Mouse (Mus musculus): ENCODE results near the gene Armc2. TPM values are rescaled to one million over a fixed set of nuclear protein-coding genes. Genes with fewer than 3 reads are reported as not detected.

Armc2 gene
- total and polyA plus RNA-seq, 3 experiments = 0.34 to 0.99 (median 0.90) TPM

DNA sequence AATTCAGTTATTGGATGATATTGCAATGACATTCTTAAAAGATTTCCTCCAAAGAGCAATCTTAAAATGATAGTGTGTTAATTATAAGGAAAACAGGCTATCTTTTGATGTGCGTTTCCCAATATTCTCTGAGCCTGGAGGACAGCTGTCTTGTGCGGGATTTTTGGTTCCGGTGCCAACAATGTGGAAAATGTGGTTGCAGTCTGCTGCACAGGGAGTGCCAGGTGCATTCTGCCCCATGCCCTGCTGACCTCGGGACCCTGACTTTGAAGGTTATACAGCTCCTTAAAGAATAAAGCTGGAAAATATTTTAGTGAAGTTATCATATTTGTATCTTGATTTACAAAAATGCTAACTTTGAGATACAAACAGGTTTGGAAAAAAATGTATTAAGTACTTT, 110.3 kb downstream of the Armc2 start:
- no peak for DNase-seq (ENCODE audit: extremely low read depth)
- Histone ChIP-seq H3K27me3 (replicated peaks) (no peaks in the 10 kb centered on the region), H3K27ac (ENCODE audit: insufficient read depth, low read depth) (no peak overlapping the region), H3K4me3 (replicated peaks in 1 of 3; ENCODE audit: low read depth in 2 of 3, low read length in 2 of 3, poor library complexity in 1 of 3) (no peak overlapping the region), H3K36me3 (replicated peaks in 1 of 2; ENCODE audit: control insufficient read depth in 1 of 2, insufficient read depth in 1 of 2, low read length in 1 of 2) (peaks cover 15 to 61% of the 10 kb centered on the region in 2 experiments), H3K9ac (ENCODE audit: insufficient read depth, low read depth) (no peak overlapping the region), H3K9me3 (replicated peaks; ENCODE audit: low read length) (no peaks in the 10 kb centered on the region), H3K79me2 (replicated peaks; ENCODE audit: control insufficient read depth, extremely low read depth, insufficient read depth, poor library complexity, severe bottlenecking) (no peaks in the 10 kb centered on the region), H3K4me1 (ENCODE audit: control insufficient read depth in 1 of 2, insufficient read depth in 2 of 2) (peaks cover 2 to 36% of the 10 kb centered on the region in 2 experiments; a peak in 3 of 4 replicates), H3K4me2 (ENCODE audit: insufficient read depth, low read depth, poor library complexity, severe bottlenecking) (no peak overlapping the region)
- in situ Hi-C loops (cut with MboI; ENCODE audit: low pct_ligation_motif_present, low pct_unique_long_range_greater_than_20kb, low sequenced_read_pairs) = no loop called here
- TF ChIP-seq USF1 (IDR thresholded peaks at IDR 0.05; ENCODE audit: low read depth, low read length) = no peak
- dilution Hi-C loops (cut with MboI; ENCODE audit: extremely low pct_ligation_motif_present, extremely low pct_unique_long_range_greater_than_20kb, low sequenced_read_pairs) = no loop called here

DNA sequence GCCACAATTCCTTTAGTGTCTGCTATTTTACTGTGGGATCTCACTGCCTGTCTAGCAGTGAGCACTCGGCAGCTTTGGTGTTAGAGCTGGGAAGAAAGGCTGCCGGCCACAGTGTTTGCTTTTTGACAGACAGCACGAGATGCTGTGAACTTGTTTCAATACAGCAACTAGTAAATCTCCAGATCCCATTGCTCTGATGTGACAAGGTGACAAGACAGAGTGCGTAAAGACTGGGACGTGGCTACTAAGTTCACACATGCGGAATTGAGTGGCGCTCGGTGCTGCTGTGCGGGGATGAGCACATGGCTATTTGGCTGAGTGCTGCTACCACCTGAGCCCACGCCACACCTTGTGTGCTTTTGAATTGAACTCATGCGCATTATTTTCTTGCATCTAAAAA, 110.8 kb downstream of the Armc2 start:
- Histone ChIP-seq H3K4me1 (ENCODE audit: control insufficient read depth in 1 of 2, insufficient read depth in 2 of 2) (peaks cover 2 to 36% of the 10 kb centered on the region in 2 experiments; a peak in 3 of 4 replicates), H3K36me3 (replicated peaks in 1 of 2; ENCODE audit: control insufficient read depth in 1 of 2, insufficient read depth in 1 of 2, low read length in 1 of 2) (peaks cover 15 to 65% of the 10 kb centered on the region in 2 experiments), H3K4me2 (ENCODE audit: insufficient read depth, low read depth, poor library complexity, severe bottlenecking) (no peak overlapping the region), H3K9ac (ENCODE audit: insufficient read depth, low read depth) (no peak overlapping the region), H3K79me2 (replicated peaks; ENCODE audit: control insufficient read depth, extremely low read depth, insufficient read depth, poor library complexity, severe bottlenecking) (no peaks in the 10 kb centered on the region), H3K4me3 (replicated peaks in 1 of 3; ENCODE audit: low read depth in 2 of 3, low read length in 2 of 3, poor library complexity in 1 of 3) (no peak overlapping the region), H3K9me3 (replicated peaks; ENCODE audit: low read length) (no peaks in the 10 kb centered on the region), H3K27me3 (replicated peaks) (no peaks in the 10 kb centered on the region), H3K27ac (ENCODE audit: insufficient read depth, low read depth) (no peak overlapping the region)
- TF ChIP-seq TCF12 (IDR thresholded peaks at IDR 0.05; ENCODE audit: low read depth, low read length) (no peak), MAX (IDR thresholded peaks at IDR 0.05; ENCODE audit: low read length) (no peak), RCOR1 (conservative IDR thresholded peaks at IDR 0.05; ENCODE audit: low read depth, low read length) (no peak), ZMIZ1 (IDR thresholded peaks at IDR 0.05; ENCODE audit: low read depth, low read length) (no peak), USF2 (conservative IDR thresholded peaks at IDR 0.05; ENCODE audit: low read depth, low read length) (no peak)
- no peak for DNase-seq (ENCODE audit: extremely low read depth)
- dilution Hi-C loops (cut with MboI; ENCODE audit: extremely low pct_ligation_motif_present, extremely low pct_unique_long_range_greater_than_20kb, low sequenced_read_pairs) (no loop called here), in situ Hi-C loops (cut with MboI; ENCODE audit: low pct_ligation_motif_present, low pct_unique_long_range_greater_than_20kb, low sequenced_read_pairs) (no loop called here)

DNA sequence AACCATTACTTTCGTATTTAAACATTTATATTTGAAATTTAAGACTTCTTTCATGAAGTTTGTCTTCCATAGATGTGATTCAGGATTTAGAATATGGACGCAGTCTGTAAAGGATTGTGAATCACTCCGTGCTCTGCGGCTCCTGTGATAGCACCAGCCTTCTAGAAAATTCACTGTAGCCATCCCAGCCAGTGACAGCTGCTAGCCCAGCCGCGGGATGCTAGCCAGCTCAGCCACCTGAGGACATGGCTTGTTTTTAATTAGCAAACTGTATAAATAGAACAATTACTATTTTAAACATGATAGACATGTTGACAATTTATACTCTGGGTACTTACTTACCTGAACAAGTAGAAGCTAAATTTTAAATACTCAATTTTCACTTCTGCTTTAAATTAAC, 116.4 kb downstream of the Armc2 start:
- H3K4me1 ChIP-seq (ENCODE audit: control insufficient read depth in 1 of 2, insufficient read depth in 2 of 2) = peaks cover 2 to 8% of the 10 kb centered on the region in 2 experiments; a peak in 2 of 4 replicates
- peaks cover 24 to 86% of the 10 kb centered on the region in 2 experiments for H3K36me3 ChIP-seq (replicated peaks in 1 of 2; ENCODE audit: control insufficient read depth in 1 of 2, insufficient read depth in 1 of 2, low read length in 1 of 2)
- H3K27me3 ChIP-seq (replicated peaks) = no peaks in the 10 kb centered on the region
- H3K4me2 ChIP-seq (ENCODE audit: insufficient read depth, low read depth, poor library complexity, severe bottlenecking) = no peak overlapping the region
- no peak for DNase-seq (ENCODE audit: extremely low read depth)
- H3K4me3 ChIP-seq (replicated peaks in 1 of 3; ENCODE audit: low read depth in 2 of 3, low read length in 2 of 3, poor library complexity in 1 of 3) = no peak overlapping the region
- TF ChIP-seq E2F4 (IDR thresholded peaks at IDR 0.05; ENCODE audit: insufficient replicate concordance, low read depth, low read length) (no peak), RAD21 (IDR thresholded peaks at IDR 0.05; ENCODE audit: low read depth, low read length) (no peak), MEF2A (IDR thresholded peaks at IDR 0.05; ENCODE audit: borderline replicate concordance, low read depth, low read length) (no peak), MAX (IDR thresholded peaks at IDR 0.05; ENCODE audit: low read length) (no peak), ZNF384 (IDR thresholded peaks at IDR 0.05; ENCODE audit: low read depth, low read length) (no peak), SMC3 (IDR thresholded peaks at IDR 0.05; ENCODE audit: low read depth, low read length) (no peak), MAFK (IDR thresholded peaks at IDR 0.05; ENCODE audit: insufficient replicate concordance, low read length) (no peak), USF2 (conservative IDR thresholded peaks at IDR 0.05; ENCODE audit: low read depth, low read length) (no peak), KAT2A (IDR thresholded peaks at IDR 0.05; ENCODE audit: insufficient replicate concordance, low read length) (no peak), CTCF (conservative IDR thresholded peaks at IDR 0.05 in 1 of 2, IDR thresholded peaks at IDR 0.05 in 1 of 2; ENCODE audit: low read depth in 2 of 2, low read length in 2 of 2) (no peak), PAX5 (IDR thresholded peaks at IDR 0.05; ENCODE audit: low read length) (no peak)
- dilution Hi-C loops (cut with MboI; ENCODE audit: extremely low pct_ligation_motif_present, extremely low pct_unique_long_range_greater_than_20kb, low sequenced_read_pairs) (no loop called here), in situ Hi-C loops (cut with MboI; ENCODE audit: low pct_ligation_motif_present, low pct_unique_long_range_greater_than_20kb, low sequenced_read_pairs) (no loop called here)
- H3K27ac ChIP-seq (ENCODE audit: insufficient read depth, low read depth) = no peak overlapping the region
- no peaks in the 10 kb centered on the region for H3K79me2 ChIP-seq (replicated peaks; ENCODE audit: control insufficient read depth, extremely low read depth, insufficient read depth, poor library complexity, severe bottlenecking)
- no peak overlapping the region for H3K9ac ChIP-seq (ENCODE audit: insufficient read depth, low read depth)
- peaks cover 11% of the 10 kb centered on the region for H3K9me3 ChIP-seq (replicated peaks; ENCODE audit: low read length)

All from CH12.LX (cell line).